Mouse (Mus musculus) liver, embryonic 14.5 days (tissue): ENCODE results near the gene Pla2r1.

Source experiments
- CTCF ChIP-seq: IDR thresholded peaks from 2 replicates; pipeline ENCODE4 v1.5.1; 2016; ENCODE audit warnings: antibody characterized with exemption, low read depth, control low read depth
- EP300 ChIP-seq: IDR thresholded peaks from 2 replicates; pipeline ENCODE4 v1.6.1; 2016; ENCODE audit warnings: antibody characterized with exemption, low read depth

DNA sequence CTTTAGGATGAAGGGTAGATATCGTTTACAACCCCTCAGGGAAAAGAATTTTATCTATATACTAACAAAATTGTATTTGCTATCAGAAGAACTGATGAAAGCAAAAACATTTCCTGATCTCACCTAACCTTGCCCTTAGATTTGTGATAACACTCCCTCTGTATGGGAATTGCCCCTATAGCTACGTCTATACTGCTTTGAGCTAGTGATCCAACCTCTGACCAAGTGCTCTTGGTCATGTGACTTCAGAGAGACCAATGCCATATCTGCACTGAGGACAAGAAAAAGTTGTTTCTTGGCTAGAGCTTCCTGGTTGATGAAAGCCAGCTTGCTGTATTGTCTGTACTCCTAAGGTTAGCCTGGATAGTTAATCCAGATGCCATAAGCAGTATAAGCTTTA, 48.2 kb upstream of the Pla2r1 start:
- TF ChIP-seq CTCF: no peak
- no peak for TF ChIP-seq EP300
